Mouse (Mus musculus): Measurements from ENCODE around the gene Slc17a9. TPM values are rescaled to one million over a fixed set of nuclear protein-coding genes. Genes with fewer than 3 reads are reported as not detected.

Slc17a9 gene
- under 1 TPM; 0.69 to 0.89 TPM for total RNA-seq (2021)

GRCm38 (mm10) chr2:180724585-180725413 is at the start of gene Slc17a9:
Gene Slc17a9, plus strand, starts transcription at chr2:180725263.
- intact Hi-C loops (cut with DNase I) = no loop called here
- DNase-seq = peak; percentile 60

GRCm38 (mm10) chr2:180676706-180677105 is 48.4 kb upstream of the Slc17a9 start:
- intact Hi-C loops (cut with DNase I) = no loop called here

GRCm38 (mm10) chr2:180678609-180679140 is 46.4 kb upstream of the Slc17a9 start:
- intact Hi-C loops (cut with DNase I) = loop anchor here (1.0 to 2.0 kb wide), 2 partner anchors 32 to 67 kb away; partner anchors contain the start of gene Gid8
- peak; percentile 82 to 88 for DNase-seq

More at GRCm38 (mm10) chr2:180676706-180677105, 48.4 kb upstream of the Slc17a9 start:
- no peak for DNase-seq

GRCm38 (mm10) chr2:180681225-180681624 is 43.8 kb upstream of the Slc17a9 start:
- intact Hi-C loops (cut with DNase I) = no loop called here
- DNase-seq = no peak

GRCm38 (mm10) chr2:180683524-180683923 is 41.5 kb upstream of the Slc17a9 start:
- intact Hi-C loops (cut with DNase I) = no loop called here

GRCm38 (mm10) chr2:180684031-180684430 is 41.0 kb upstream of the Slc17a9 start:
- intact Hi-C loops (cut with DNase I) = no loop called here
- DNase-seq = no peak

More at GRCm38 (mm10) chr2:180683524-180683923, 41.5 kb upstream of the Slc17a9 start:
- no peak for DNase-seq

DNA sequence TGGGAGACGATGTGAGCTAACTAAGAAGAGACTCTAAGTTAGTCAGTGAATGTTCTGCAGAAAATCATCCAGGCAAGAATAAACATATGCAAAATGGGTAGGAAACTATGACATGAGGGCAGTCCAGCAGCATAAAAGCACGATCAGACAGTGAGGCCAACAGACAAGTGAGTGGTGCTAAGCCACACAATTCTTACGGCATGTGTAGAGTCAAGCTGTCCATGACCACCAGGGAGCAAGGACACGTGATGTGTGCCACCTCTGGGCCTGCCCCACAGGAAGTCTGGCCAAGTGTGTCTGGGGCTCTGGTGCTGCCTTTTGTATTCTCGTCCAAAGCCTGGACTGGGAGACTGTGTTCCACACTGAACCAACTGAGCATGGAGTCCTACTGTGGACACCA is 35.2 kb upstream of the Slc17a9 start:
- intact Hi-C loops (cut with DNase I) = no loop called here

DNA sequence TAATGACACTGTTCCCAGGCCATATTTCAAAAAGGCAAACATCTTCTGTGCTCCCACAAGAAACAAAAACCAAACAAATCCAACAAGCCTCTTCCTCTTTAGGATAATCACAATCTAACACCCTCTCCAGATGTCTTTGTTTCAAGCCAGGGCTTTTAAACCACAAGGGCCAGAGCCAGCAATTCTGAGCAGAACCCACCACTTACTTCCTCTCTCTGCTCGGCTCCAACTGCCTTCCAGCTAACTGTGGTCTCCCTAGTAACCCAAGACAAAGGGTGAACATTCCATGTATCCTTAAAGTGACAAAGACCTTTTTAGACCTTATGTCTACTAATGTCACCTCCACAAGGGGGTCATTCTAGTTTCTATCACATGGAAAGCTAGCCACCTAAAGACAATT is 32.4 kb upstream of the Slc17a9 start:
- DNase-seq = peak; percentile 69
- intact Hi-C loops (cut with DNase I) = no loop called here

More for the DNA sequence above, 35.2 kb upstream of the Slc17a9 start:
- no peak for DNase-seq

DNA sequence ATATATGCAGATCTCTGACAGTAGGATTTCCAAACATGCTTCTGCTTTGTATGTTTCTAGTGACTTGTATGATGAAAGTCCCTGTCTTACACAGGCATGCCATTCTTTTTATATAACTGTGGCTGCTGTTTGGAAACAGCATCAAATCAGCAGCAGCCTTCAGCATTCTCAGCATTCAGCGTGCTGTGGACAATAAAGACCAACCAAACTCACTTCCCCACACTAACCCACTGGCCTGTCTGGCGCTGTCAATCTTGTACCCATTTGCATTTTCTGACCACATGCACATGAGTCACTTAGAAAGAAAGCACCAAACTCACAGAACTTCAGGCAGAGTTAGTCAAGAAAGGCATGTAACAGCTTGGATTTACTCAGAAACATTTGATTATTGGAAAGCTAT is 29.9 kb upstream of the Slc17a9 start:
- intact Hi-C loops (cut with DNase I) = no loop called here
- DNase-seq = no peak

DNA sequence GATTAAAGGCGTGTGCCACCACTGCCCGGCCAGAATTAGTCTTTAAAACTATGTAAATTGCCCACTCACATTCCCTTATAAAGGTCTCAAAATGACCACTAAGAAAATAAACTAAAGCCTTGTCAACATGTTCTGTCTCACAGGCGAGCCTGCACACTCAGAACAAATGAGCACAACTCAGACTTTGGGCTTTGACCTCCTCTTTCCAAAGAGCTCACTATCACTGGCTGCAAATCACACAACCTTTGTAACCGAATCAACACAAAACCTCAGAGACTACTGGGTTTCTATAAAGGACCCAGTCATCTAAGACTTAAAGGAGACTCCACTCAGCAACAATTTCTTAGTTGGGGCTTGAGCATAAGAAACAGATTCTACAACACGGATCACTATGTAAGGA is 24.6 kb upstream of the Slc17a9 start:
- no peak for DNase-seq
- intact Hi-C loops (cut with DNase I) = loop anchor here (10.0 kb wide), 1 partner anchor 526 kb away; the partner anchor contains the start of gene Adrm1

DNA sequence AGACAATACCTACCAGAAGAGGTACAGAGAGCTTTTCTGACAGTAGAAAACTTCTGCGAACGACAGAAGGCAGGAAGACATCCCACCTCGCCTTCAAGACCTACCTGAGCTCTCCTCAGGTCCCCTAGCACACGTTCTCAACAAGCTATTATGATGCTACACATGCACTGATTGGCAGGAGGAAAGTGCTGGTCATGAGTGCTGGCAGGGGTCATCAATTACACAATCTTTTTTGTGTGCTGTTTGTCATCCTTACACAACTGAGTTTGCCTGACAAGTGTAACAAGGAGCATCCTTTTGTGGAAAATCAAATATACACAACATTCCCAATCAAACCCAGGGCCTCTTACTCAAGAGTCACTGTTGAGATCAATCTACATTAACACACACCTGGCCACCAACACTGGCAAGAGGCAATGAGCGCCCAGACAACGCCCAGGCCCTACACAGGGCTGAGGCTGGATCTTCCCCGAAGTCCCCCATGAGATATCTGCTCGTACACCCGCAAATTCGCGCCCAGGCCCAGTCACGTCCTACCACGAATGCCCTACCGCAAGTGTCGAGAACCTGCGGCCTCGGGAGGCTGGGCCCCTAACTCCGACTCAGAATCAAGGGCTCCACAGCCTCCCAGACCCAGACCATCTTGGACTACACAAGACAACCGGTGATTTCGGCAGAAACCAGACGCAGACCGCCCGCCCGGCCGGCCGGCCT is 23.9 kb upstream of the Slc17a9 start:
- no peak for DNase-seq
- intact Hi-C loops (cut with DNase I) = loop anchor here (10.0 kb wide), 1 partner anchor 526 kb away; the partner anchor contains the start of gene Adrm1

DNA sequence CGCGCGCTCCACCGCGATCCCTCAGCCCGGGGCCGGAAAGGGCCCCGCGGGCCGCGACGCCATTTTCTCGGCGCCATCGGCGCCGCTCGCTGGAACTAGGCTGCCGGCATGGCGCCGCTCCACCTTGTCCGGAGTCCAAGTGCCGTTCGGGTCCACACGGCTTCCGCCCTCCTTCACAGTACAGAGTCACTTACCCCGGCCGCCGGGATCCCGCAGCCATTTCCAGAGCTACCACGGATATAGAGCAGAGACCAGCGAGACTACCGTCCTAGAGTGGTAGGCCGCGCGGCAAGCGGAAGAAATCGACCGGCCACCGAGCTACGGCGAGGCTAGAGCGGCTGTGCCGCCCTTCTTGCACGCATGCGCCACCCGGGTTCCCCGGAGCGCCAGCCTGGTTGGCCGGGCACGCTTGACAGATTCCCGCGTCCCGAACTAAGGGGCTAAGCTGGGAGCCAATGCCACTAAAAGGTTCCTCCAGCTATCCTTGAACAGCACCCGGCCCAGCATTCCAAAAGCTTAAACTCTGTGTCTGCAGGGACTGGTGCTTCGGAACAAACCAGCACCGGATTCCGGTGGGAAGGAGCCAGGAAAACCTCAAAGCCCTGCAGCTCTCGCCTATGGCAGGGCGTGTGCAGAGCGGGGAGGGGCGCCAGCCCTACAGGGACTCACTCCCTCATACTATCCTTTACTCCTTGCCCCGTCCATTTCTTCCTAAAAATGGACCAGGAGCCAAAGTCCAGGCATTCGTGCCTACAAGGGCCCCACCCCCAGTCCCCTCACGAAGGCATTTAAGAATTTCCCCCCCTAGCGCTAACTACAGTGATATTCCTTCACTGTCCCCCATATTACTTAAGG is 23.1 kb upstream of the Slc17a9 start:
- DNase-seq = peak; percentile 95
- intact Hi-C loops (cut with DNase I) = loop anchor here (10.0 kb wide), 1 partner anchor 527 kb away; the partner anchor contains the start of gene Adrm1

- DNase-seq = peak in 1 of 2 experiments; percentile 24
- intact Hi-C loops (cut with DNase I) = loop anchor here (10.0 kb wide), 1 partner anchor 528 kb away; the partner anchor contains the start of gene Adrm1
Measured at GRCm38 (mm10) chr2:180702701-180703149, 22.3 kb upstream of the Slc17a9 start.

DNA sequence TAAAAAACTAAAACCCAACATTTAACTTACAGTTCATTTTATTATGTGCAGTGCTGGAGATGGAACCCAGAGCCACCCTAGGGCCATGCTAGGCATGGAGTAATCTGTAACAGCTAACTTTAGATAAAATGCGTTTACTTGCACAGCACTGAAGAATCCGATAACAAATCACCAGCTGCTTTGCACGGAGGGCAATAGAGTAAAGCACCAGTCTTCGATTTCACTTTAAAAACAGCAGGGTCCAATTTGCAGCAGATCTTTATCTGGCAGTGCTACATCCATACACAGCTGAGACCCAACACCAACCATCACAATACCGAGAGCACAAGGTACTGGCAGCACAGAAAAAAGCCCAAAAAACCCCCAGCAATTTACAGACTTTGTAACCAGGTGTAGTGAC is 21.9 kb upstream of the Slc17a9 start:
- intact Hi-C loops (cut with DNase I) = loop anchor here (10.0 kb wide), 1 partner anchor 528 kb away; the partner anchor contains the start of gene Adrm1
- no peak for DNase-seq

DNA sequence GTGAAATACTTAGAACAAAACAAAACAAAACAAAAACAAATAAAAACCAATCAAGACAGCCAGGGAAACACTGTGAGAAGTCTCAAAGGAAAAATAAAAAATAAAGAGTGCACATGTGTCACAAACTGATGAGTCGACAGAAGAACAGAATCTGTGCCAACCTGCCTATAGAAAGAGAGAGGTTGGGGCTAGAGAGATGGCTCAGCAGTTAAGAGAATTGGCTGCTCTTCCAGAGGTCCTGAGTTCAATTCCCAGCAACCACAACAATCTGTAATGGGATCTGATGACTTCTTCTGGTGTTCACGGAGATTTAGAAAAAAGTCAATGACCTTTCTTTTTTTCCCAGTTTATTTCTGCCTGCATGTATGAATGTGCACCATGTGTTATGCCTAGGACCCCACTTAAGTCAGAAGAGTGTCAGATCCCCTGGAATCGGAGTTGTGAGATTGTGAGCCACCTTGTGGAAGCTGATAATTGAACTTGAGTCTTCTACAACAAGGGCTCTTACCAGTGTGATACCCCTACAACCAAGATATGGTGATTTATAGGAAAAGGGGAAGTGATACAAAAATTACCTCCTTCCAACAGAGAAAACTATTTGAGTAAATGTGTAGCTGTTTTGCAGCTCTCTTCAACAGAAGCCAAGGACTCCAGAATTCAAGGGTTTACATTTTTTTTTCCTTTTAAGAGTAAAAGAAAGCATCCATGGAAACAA is 21.3 kb upstream of the Slc17a9 start:
- DNase-seq = no peak
- intact Hi-C loops (cut with DNase I) = loop anchor here (10.0 kb wide), 1 partner anchor 529 kb away; the partner anchor contains the start of gene Adrm1

- peak; percentile 82 to 84 for DNase-seq
- intact Hi-C loops (cut with DNase I) = loop anchor here (10.0 kb wide), 1 partner anchor 530 kb away; the partner anchor contains the start of gene Adrm1
Measured at GRCm38 (mm10) chr2:180704591-180704990, 20.5 kb upstream of the Slc17a9 start.

DNA sequence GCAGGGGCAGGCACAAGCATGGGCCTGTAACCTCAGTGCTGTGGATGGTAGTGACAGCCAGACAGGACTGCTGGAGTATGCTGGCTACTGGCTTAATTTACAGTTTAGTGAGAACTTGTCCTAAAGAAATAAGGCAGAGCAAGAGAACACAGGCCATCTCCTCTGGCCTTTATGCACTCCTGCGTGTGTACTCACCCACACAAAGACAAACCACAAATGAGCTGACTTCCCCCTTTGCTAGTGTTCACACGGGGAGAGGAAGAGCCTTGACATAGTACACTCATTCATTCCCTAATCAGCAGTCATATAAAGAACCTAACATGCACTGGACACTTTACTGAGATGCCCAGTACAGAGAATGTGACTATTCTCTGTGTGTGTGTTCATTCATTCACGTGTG is 20.0 kb upstream of the Slc17a9 start:
- intact Hi-C loops (cut with DNase I) = loop anchor here (10.0 kb wide), 1 partner anchor 530 kb away; the partner anchor contains the start of gene Adrm1
- no peak for DNase-seq

DNA sequence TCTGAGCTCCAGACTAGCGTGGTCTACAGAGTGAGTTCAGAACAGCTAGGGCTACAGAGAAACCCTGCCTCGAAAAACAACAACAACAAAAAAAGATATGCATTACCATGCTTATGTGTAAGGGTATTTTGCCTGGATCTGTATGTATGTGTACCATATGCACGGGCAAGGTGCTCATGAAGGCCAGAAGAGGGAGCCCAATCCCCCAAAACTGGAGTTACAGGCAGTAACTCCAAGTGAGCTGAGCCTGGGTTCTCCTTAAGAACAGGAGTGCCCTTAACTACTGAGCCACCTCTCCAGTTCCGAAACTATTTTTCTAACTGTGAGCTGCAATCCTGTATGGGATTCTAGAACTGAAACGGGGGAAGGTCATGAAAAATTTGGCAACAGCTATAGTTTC is 19.1 kb upstream of the Slc17a9 start:
- DNase-seq = no peak
- intact Hi-C loops (cut with DNase I) = loop anchor here (10.0 kb wide), 1 partner anchor 531 kb away; the partner anchor contains the start of gene Adrm1

Data from heart, postnatal 10 days (tissue).